Mouse (Mus musculus) heart, embryonic 13.5 days (tissue): ENCODE data around the gene Zfp746. TPM values are rescaled to one million over a fixed set of nuclear protein-coding genes. Genes with fewer than 3 reads are reported as not detected.

Experiments used
- microRNA-seq: library from miRNA; unstranded; fragments of <30 nt; microRNA quantifications from one replicate; pipeline ENCODE4, GENCODE M21; 2016
- polyA plus RNA-seq: library from polyadenylated mRNA; unstranded; fragments of >200 nt; fragmentation: Nextera tagmentation; extraction: Ambion mirVana; gene quantifications from 2 replicates; pipeline ENCODE4 v1.2.1, GENCODE M21; 2015

Zfp746 gene
- polyA plus RNA-seq, 1 experiment from 2014 or later: 8.3 TPM

Small RNAs within 50 kb of the gene (microRNA-seq; reads per million reads assigned to microRNA genes)
- not detected for gene Gm24563

Other genes with a start within 250 kb of the Zfp746 start
- gene Zfp282, start 209.4 kb downstream of the Zfp746 start, polyA plus RNA-seq: 7.6 TPM in 2 replicates
- gene Zfp212, start 166.1 kb downstream of the Zfp746 start, polyA plus RNA-seq: 8.9 and 9.2 TPM in 2 replicates
- gene Zfp956, start 133.2 kb downstream of the Zfp746 start, polyA plus RNA-seq: 2.4 and 2.8 TPM in 2 replicates
- gene Zfp777, start 37.7 kb downstream of the Zfp746 start, polyA plus RNA-seq: 2.6 and 2.8 TPM in 2 replicates